Mouse (Mus musculus): ENCODE measurements at regions not wholly inside any gene's neighbourhood (a gene's known extent, or its start where the extent isn't known, plus 50 kb on each side); places are given as distances from the start of the nearest gene placed in this dataset.

- no peak for DNase-seq (ENCODE audit: extremely low spot score in 1 of 2, low spot score in 2 of 2)
- Histone ChIP-seq H3K27ac (no peak overlapping the region), H3K4me3 (no peak overlapping the region)
- TF ChIP-seq CTCF (IDR thresholded peaks at IDR 0.05), result no peak
- intact Hi-C loops (cut with DNase I), result no loop called here
Observed at GRCm38 (mm10) chr5:80704732-80705131, 315.2 kb upstream of the Adgrl3 start.

GRCm38 (mm10) chr5:80706645-80707056 is 313.3 kb upstream of the Adgrl3 start:
- Histone ChIP-seq H3K27ac (no peak overlapping the region), H3K4me3 (no peak overlapping the region)
- DNase-seq (ENCODE audit: extremely low spot score in 1 of 2, low spot score in 2 of 2), result no peak
- no peak for TF ChIP-seq CTCF (IDR thresholded peaks at IDR 0.05)
- intact Hi-C loops (cut with DNase I), result no loop called here

Measured in left cerebral cortex, adult 2 months (tissue).